Mouse (Mus musculus) liver, adult 2 months (tissue): ENCODE results near the gene Shld2. TPM values are rescaled to one million over a fixed set of nuclear protein-coding genes. Genes with fewer than 3 reads are reported as not detected.

Source experiments
- DNase-seq: peaks from one replicate; pipeline ENCODE4 v3.0.0-alpha.2; 2011; ENCODE audit warnings: low read depth, low spot score; ENCODE audit errors: extremely low read depth
- H3K27ac ChIP-seq: fragments of 200-500 bp; replicated peaks from 2 replicates; pipeline ENCODE4 v1.5.1; 2012; ENCODE audit warnings: low read depth, mild to moderate bottlenecking, control low read depth, inconsistent platforms, low read length; ENCODE audit not compliant: insufficient read depth
- H3K27me3 ChIP-seq: fragments of 200-500 bp; 2 replicates; pipeline ENCODE4 v1.6.1; 2012; ENCODE audit warnings: mild to moderate bottlenecking, moderate library complexity, low read length, inconsistent platforms; ENCODE audit not compliant: control insufficient read depth, insufficient read depth
- H3K36me3 ChIP-seq: fragments of 200-500 bp; 2 replicates; pipeline ENCODE4 v1.6.1; 2012; ENCODE audit warnings: low read length, inconsistent platforms; ENCODE audit not compliant: control insufficient read depth, insufficient read depth
- H3K4me1 ChIP-seq: fragments of 200-500 bp; 2 replicates; pipeline ENCODE4 v1.6.1; 2011; ENCODE audit warnings: low read length; ENCODE audit not compliant: control insufficient read depth, insufficient read depth
- H3K4me3 ChIP-seq: fragments of 200-500 bp; 2 replicates; pipeline ENCODE4 v1.5.1; 2011; ENCODE audit warnings: low read depth, mild to moderate bottlenecking, control low read depth, low read length, moderate library complexity; ENCODE audit not compliant: insufficient read depth
- H3K79me2 ChIP-seq: fragments of 200-500 bp; 2 replicates; pipeline ENCODE4 v1.6.1; 2012; ENCODE audit warnings: inconsistent platforms, mild to moderate bottlenecking, low read length, moderate library complexity; ENCODE audit not compliant: control insufficient read depth, insufficient read depth
- H3K9ac ChIP-seq: fragments of 200-500 bp; 2 replicates; pipeline ENCODE4 v1.6.1; 2012; ENCODE audit warnings: low read depth, mild to moderate bottlenecking, control low read depth, inconsistent platforms, low read length
- CTCF ChIP-seq: fragments of 200-500 bp; IDR thresholded peaks from 2 replicates; pipeline ENCODE4 v1.5.1; 2011; ENCODE audit warnings: low read depth, low read length, control low read depth
- POLR2A ChIP-seq: fragments of 200-500 bp; IDR thresholded peaks from 2 replicates; pipeline ENCODE4 v1.6.1; 2011; ENCODE audit warnings: low read length, control low read depth; ENCODE audit not compliant: insufficient read depth; ENCODE audit errors: extremely low read depth
- WGBS: fragments of 180-500 bp; shearing (Covaris S2); methylation state at CpG from one replicate; pipeline ENCODE4 v1.1.7; 2018; 5-methylcytosine and 5-hydroxymethylcytosine counted together
- polyA plus RNA-seq: library from polyadenylated mRNA; depleted of rRNA; stranded (reverse); fragments of >200 nt; gene quantifications from 2 replicates; pipeline ENCODE4 v1.2.3, GENCODE M21; 2012
- total RNA-seq: library from RNA; depleted of rRNA; stranded (reverse); fragments of >200 nt; gene quantifications from 2 replicates; pipeline ENCODE4 v1.2.3, GENCODE M21; 2014

Shld2 gene
- total and polyA plus RNA-seq, 2 experiments, result 12.2 to 36.4 TPM

GRCm38 (mm10) chr14:34298871-34299700, 11.2 kb downstream of the Shld2 start:
- WGBS, result 22% methylated on average over 11 of the region's 11 CpGs
- DNase-seq, result peak; percentile 91

DNA sequence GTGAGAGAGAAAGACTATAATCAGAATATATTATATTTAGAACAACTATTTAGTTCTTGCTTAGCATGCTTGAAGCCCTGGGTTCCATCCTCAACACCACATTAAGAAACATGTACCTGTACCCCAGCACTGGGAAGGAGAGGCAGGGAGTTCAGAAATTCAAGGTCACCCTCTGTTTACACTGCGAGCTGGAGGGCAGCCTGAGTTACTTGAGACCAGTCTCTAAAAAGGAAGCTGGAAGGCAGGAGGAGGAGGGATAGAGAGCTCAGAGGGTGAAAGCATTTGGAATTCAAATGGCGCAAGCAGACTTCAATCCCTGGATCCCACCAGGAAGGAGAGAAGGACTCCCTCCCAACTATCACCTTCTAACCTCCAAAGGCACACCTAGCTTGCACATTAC, 12.7 kb downstream of the Shld2 start:
- Histone ChIP-seq H3K9ac (no peak overlapping the region), H3K4me1 (peaks cover 21% of the 10 kb centered on the region), H3K27me3 (no peaks in the 10 kb centered on the region), H3K36me3 (no peaks in the 10 kb centered on the region), H3K79me2 (peaks cover 11% of the 10 kb centered on the region; the same call in 1 of the 2 replicates), H3K27ac (peak overlapping the region; percentile 62), H3K4me3 (no peak overlapping the region)
- TF ChIP-seq POLR2A (no peak), CTCF (no peak)
- DNase-seq, result peak; percentile 62
- 45% methylated on average over 2 of the region's 2 CpGs for WGBS

More at GRCm38 (mm10) chr14:34298871-34299700, 11.2 kb downstream of the Shld2 start:
- Histone ChIP-seq H3K79me2 (peaks cover 11% of the 10 kb centered on the region; the same call in 1 of the 2 replicates), H3K4me1 (peaks cover 29% of the 10 kb centered on the region), H3K4me3 (no peak overlapping the region), H3K27ac (peak overlapping the region; percentile 92), H3K36me3 (no peaks in the 10 kb centered on the region), H3K9ac (peak overlapping the region; percentile 49), H3K27me3 (no peaks in the 10 kb centered on the region)
- TF ChIP-seq CTCF (no peak), POLR2A (no peak)

DNA sequence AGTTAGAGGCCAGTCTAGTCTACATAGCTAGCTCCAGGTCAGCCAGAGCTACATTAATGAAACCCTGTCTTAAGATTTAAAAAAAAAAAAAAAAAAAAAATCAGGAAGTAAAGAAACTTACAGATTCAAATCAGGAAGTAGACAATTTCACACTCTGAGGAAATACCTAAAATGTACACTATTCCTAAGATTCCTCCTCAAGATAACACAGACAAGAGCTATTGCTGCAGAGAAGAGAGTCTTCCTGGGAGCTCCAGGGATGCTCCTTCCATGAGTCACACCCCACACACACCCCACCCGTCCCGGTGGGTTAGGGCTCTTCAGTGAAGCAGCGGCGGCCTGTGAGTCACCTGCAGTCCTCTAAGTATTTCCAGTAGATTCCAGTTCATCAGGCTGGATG, 13.3 kb downstream of the Shld2 start:
- Histone ChIP-seq H3K4me1 (peaks cover 17% of the 10 kb centered on the region), H3K36me3 (no peaks in the 10 kb centered on the region), H3K27ac (no peak overlapping the region), H3K27me3 (no peaks in the 10 kb centered on the region), H3K4me3 (no peak overlapping the region), H3K79me2 (peaks cover 9% of the 10 kb centered on the region; the same call in 1 of the 2 replicates), H3K9ac (no peak overlapping the region)
- TF ChIP-seq CTCF (no peak), POLR2A (no peak)
- 68% methylated on average over 4 of the region's 4 CpGs for WGBS
- DNase-seq, result no peak

DNA sequence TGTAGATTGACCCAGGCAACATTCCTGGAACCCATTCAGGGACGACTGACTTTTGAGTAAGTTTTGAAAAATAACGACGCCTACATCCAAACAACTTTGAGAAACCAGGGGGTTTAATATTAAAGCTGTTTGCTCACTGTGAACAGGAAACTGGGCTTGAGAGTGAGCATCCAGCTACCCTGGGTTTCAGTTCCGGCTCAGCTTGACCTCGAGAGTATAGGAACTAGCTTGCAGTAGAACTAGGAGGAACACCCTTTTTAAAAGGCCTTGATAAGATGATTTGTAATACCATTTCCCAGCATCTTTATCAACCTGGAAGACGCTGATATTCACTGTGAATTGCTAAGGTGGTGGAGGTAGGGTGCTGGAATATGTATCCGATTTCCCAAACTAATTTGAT, 13.9 kb downstream of the Shld2 start:
- no peak overlapping the region for H3K27ac ChIP-seq
- peak; percentile 26 for DNase-seq

GRCm38 (mm10) chr14:34293641-34294040, 16.7 kb downstream of the Shld2 start:
- TF ChIP-seq CTCF, result no peak
- no peak for TF ChIP-seq POLR2A
- H3K4me3 ChIP-seq, result no peak overlapping the region
- H3K9ac ChIP-seq, result no peak overlapping the region
- H3K79me2 ChIP-seq, result peaks cover 8% of the 10 kb centered on the region; the same call in 1 of the 2 replicates
- no peak overlapping the region for H3K27ac ChIP-seq
- H3K36me3 ChIP-seq, result no peaks in the 10 kb centered on the region
- H3K4me1 ChIP-seq, result peaks cover 6% of the 10 kb centered on the region
- no peak for DNase-seq
- 91% methylated on average over 3 of the region's 3 CpGs for WGBS
- no peaks in the 10 kb centered on the region for H3K27me3 ChIP-seq

More for the DNA sequence above, 13.9 kb downstream of the Shld2 start:
- no peaks in the 10 kb centered on the region for H3K27me3 ChIP-seq
- no peaks in the 10 kb centered on the region for H3K36me3 ChIP-seq
- no peak overlapping the region for H3K4me3 ChIP-seq
- WGBS, result 69% methylated on average over 7 of the region's 7 CpGs
- no peak overlapping the region for H3K9ac ChIP-seq
- H3K4me1 ChIP-seq, result peaks cover 17% of the 10 kb centered on the region
- TF ChIP-seq POLR2A (no peak), CTCF (no peak)
- H3K79me2 ChIP-seq, result peaks cover 8% of the 10 kb centered on the region; the same call in 1 of the 2 replicates

- Histone ChIP-seq H3K79me2 (no peaks in the 10 kb centered on the region; the same call in 1 of the 2 replicates), H3K27ac (no peak overlapping the region), H3K27me3 (no peaks in the 10 kb centered on the region), H3K9ac (no peak overlapping the region), H3K4me1 (no peaks in the 10 kb centered on the region), H3K36me3 (no peaks in the 10 kb centered on the region), H3K4me3 (no peak overlapping the region)
- no peak for DNase-seq
- WGBS, result 53% methylated on average over 1 of the region's 1 CpGs
- TF ChIP-seq POLR2A, result no peak
- TF ChIP-seq CTCF, result no peak
These were observed 20.1 kb downstream of the Shld2 start for GRCm38 (mm10) chr14:34290229-34290628.
